Comparison of ENCODE assay signal across 8 mouse cellular contexts in genomic region chr11:84179954-84180598, GRCm38 (mm10). TPM values are rescaled to one million over a fixed set of nuclear protein-coding genes. Genes with fewer than 3 reads are reported as not detected.
DNase-seq lines count a peak whose midpoint lies in the region; ATAC-seq lines count a peak whose summit lies in the region.

No protein-coding gene starts in this region.

- H3K9ac ChIP-seq in hindbrain, embryonic 16.5 days (ENCODE audit: low read depth, low read length) = peak overlapping the region; percentile 87

- WGBS in hindbrain, embryonic 16.5 days = under 1% methylated on average over 30 of the region's 44 CpGs

- H3K4me2 ChIP-seq in hindbrain, embryonic 16.5 days (ENCODE audit: low read length) = peak overlapping the region; percentile 83

- peaks cover 20% of the 10 kb centered on the region for H3K4me1 ChIP-seq in hindbrain, embryonic 16.5 days (ENCODE audit: control insufficient read depth, insufficient read depth, low read depth, low read length)

- peak overlapping the region; percentile 85 for H3K4me3 ChIP-seq in hindbrain, embryonic 16.5 days (ENCODE audit: low read length)

- peak; percentile 91 for DNase-seq in Muller cell, postnatal 12 days (ENCODE audit: inconsistent ontology term)
- peak; percentile 65 for DNase-seq in cerebellum, adult 9-10 months
- peak; percentile 67 for DNase-seq in frontal cortex, postnatal 14 days (ENCODE audit: low spot score in 2 of 2)
- peak; percentile 57 to 66 for DNase-seq in left cerebral cortex, adult 18-20 months (ENCODE audit: low spot score in 2 of 2)
- peak; percentile 76 to 79 for DNase-seq in lung, postnatal 4 days
- peak; percentile 86 for DNase-seq in retina, postnatal 1 day
- DNase-seq in urinary bladder, adult 18-20 months (ENCODE audit: low spot score in 2 of 2) = peak; percentile 58 to 74

- no peaks in the 10 kb centered on the region for H3K9me3 ChIP-seq in hindbrain, embryonic 16.5 days (ENCODE audit: control insufficient read depth, low read length)

- peak overlapping the region; percentile 85 for H3K27ac ChIP-seq in hindbrain, embryonic 16.5 days (ENCODE audit: low read depth, low read length)

- no peaks in the 10 kb centered on the region for H3K27me3 ChIP-seq in hindbrain, embryonic 16.5 days (replicated peaks; ENCODE audit: control insufficient read depth, insufficient read depth, low read length)

- H3K36me3 ChIP-seq in hindbrain, embryonic 16.5 days (ENCODE audit: control insufficient read depth, insufficient read depth, low read length) = no peaks in the 10 kb centered on the region

- ATAC-seq in hindbrain, embryonic 16.5 days = peak; percentile 41; the same call in 1 of the 2 replicates

RNA-seq across cellular contexts. Expression of gene Gm11437, which starts 12.8 kb away (rescaled TPM):
- 0.12 and 0.13 TPM in 2 replicates for polyA plus RNA-seq in hindbrain, embryonic 16.5 days (2015; fragmentation: Nextera tagmentation; extraction: Ambion mirVana)
- total RNA-seq in left cerebral cortex, adult 18-20 months (2021) = not detected

RNA-seq across cellular contexts. Expression of gene Acaca, which starts 50.6 kb away (rescaled TPM):
- 22.6 and 23.7 TPM in 2 replicates for polyA plus RNA-seq in hindbrain, embryonic 16.5 days (2015; fragmentation: Nextera tagmentation; extraction: Ambion mirVana)
- total RNA-seq in left cerebral cortex, adult 18-20 months (2021) = 10 to 100 TPM; 81.4 to 90.2 TPM

RNA-seq across cellular contexts. Expression of gene Tada2a, which starts 50.7 kb away (rescaled TPM):
- 29.1 and 29.9 TPM in 2 replicates for polyA plus RNA-seq in hindbrain, embryonic 16.5 days (2015; fragmentation: Nextera tagmentation; extraction: Ambion mirVana)
- total RNA-seq in left cerebral cortex, adult 18-20 months (2021) = 10 to 100 TPM; 34.4 to 40.8 TPM

Comparison
In these comparisons a context has a peak if more than half of its experiments do, and no peak if none do; other contexts are left out.
1. Peak in every context shown above with its lines: DNase-seq, ATAC-seq, H3K4me3 ChIP-seq and H3K27ac ChIP-seq.